Comparison of ENCODE assay signal across 8 mouse cellular contexts in the genomic region with DNA sequence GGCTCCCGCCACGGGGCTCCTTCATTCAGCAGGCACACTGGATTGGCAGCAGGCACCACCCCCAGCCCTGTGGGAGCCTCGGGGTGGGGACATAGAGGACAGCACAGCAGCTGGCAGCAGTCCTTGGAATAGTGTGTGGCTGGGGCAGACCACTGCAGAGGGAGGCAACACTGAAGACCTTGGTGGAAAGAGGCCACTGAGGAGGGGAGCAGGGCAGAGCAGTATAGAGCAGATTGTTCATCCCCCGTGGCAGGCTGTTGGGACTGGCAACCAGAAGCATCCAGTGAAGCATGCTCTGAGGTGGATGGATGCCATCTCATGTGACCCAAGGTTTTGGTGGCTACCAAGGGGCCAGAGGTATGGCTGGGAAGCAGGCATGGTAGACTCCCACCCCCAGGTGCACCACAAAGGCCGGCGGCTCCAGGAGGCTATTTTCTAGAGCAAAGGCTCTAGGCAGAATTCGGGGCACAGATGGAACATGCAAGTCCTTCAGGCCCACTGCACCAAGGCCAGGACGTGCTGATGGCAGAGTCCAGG. TPM values are rescaled to one million over a fixed set of nuclear protein-coding genes. Genes with fewer than 3 reads are reported as not detected.
DNase-seq lines count a peak whose midpoint lies in the region; ATAC-seq and TF ChIP-seq lines count a peak whose summit lies in the region.

No protein-coding gene starts in this region.

- no peak overlapping the region for H3K4me3 ChIP-seq in heart, embryonic 14.5 days (ENCODE audit: control insufficient read depth in 1 of 2, insufficient read depth in 1 of 2, low read depth in 1 of 2, low read length in 2 of 2)
- no peak overlapping the region for H3K4me3 ChIP-seq in heart, embryonic 11.5 days (ENCODE audit: low read depth, low read length)
- no peak overlapping the region for H3K4me3 ChIP-seq in hindbrain, embryonic 14.5 days (replicated peaks; ENCODE audit: low read length)
- no peak overlapping the region for H3K4me3 ChIP-seq in neural tube, embryonic 15.5 days (replicated peaks)
- H3K4me3 ChIP-seq in left cerebral cortex, adult 2 months: no peak overlapping the region

- H3K36me3 ChIP-seq in heart, embryonic 14.5 days (ENCODE audit: control insufficient read depth, insufficient read depth, low read length): no peaks in the 10 kb centered on the region
- H3K36me3 ChIP-seq in heart, embryonic 11.5 days (ENCODE audit: control insufficient read depth, insufficient read depth, low read length): no peaks in the 10 kb centered on the region
- H3K36me3 ChIP-seq in hindbrain, embryonic 14.5 days (replicated peaks; ENCODE audit: control insufficient read depth, insufficient read depth): no peaks in the 10 kb centered on the region
- no peaks in the 10 kb centered on the region for H3K36me3 ChIP-seq in neural tube, embryonic 15.5 days

- peak; percentile 62 for ATAC-seq in heart, embryonic 14.5 days (ENCODE audit: insufficient number of reproducible peaks, insufficient read depth, low FRiP score, low read depth)
- no peak for ATAC-seq in heart, embryonic 11.5 days (replicated peaks; ENCODE audit: insufficient number of reproducible peaks, low FRiP score, low TSS enrichment)
- peak; percentile 83 for ATAC-seq in hindbrain, embryonic 14.5 days (ENCODE audit: low FRiP score)
- peak; percentile 71 for ATAC-seq in neural tube, embryonic 15.5 days (ENCODE audit: low FRiP score)
- ATAC-seq in granulocyte monocyte progenitor cell, adult 5-6 weeks (replicated peaks; ENCODE audit: poor library complexity, severe bottlenecking): no peak

- peak; percentile 90 for DNase-seq in retina, postnatal 1 day
- no peak for DNase-seq in retina, embryonic 14.5 days (ENCODE audit: low spot score)
- DNase-seq in hindbrain, embryonic 14.5 days (ENCODE audit: low spot score): no peak
- DNase-seq in left cerebral cortex, adult 2 months (ENCODE audit: extremely low spot score in 1 of 2, low spot score in 2 of 2): no peak

- intact Hi-C loops in left cerebral cortex, adult 2 months (cut with DNase I): no loop called here

- peaks cover 14 to 51% of the 10 kb centered on the region in 2 experiments for H3K4me1 ChIP-seq in heart, embryonic 14.5 days (ENCODE audit: control insufficient read depth in 2 of 2, insufficient read depth in 2 of 2, low read length in 2 of 2)
- peaks cover 25% of the 10 kb centered on the region for H3K4me1 ChIP-seq in heart, embryonic 11.5 days (ENCODE audit: control insufficient read depth, insufficient read depth, low read length)
- H3K4me1 ChIP-seq in hindbrain, embryonic 14.5 days (replicated peaks; ENCODE audit: control insufficient read depth, insufficient read depth, low read length): peaks cover 21% of the 10 kb centered on the region
- H3K4me1 ChIP-seq in neural tube, embryonic 15.5 days: peaks cover 35% of the 10 kb centered on the region

- no peaks in the 10 kb centered on the region for H3K27me3 ChIP-seq in heart, embryonic 14.5 days (ENCODE audit: control insufficient read depth, insufficient read depth, low read length)
- H3K27me3 ChIP-seq in heart, embryonic 11.5 days (ENCODE audit: control insufficient read depth, insufficient read depth, low read length): no peaks in the 10 kb centered on the region
- no peaks in the 10 kb centered on the region for H3K27me3 ChIP-seq in hindbrain, embryonic 14.5 days (ENCODE audit: control insufficient read depth, insufficient read depth, low read length)
- H3K27me3 ChIP-seq in neural tube, embryonic 15.5 days (replicated peaks): no peaks in the 10 kb centered on the region

- H3K9ac ChIP-seq in heart, embryonic 14.5 days (ENCODE audit: low read length): 0 out of 2 replicates have a peak overlapping the region, but pooled peaks have one; percentile 10
- no peak overlapping the region for H3K9ac ChIP-seq in heart, embryonic 11.5 days (ENCODE audit: low read depth, low read length)
- H3K9ac ChIP-seq in hindbrain, embryonic 14.5 days: no peak overlapping the region
- no peak overlapping the region for H3K9ac ChIP-seq in neural tube, embryonic 15.5 days (replicated peaks)

- H3K27ac ChIP-seq in heart, embryonic 14.5 days (replicated peaks in 1 of 2; ENCODE audit: control insufficient read depth in 1 of 2, insufficient read depth in 1 of 2, low read depth in 2 of 2, low read length in 2 of 2): peak overlapping the region in 1 of 2 experiments; percentile 42; a peak in 1 of 4 replicates
- H3K27ac ChIP-seq in heart, embryonic 11.5 days (ENCODE audit: low read depth, low read length): no peak overlapping the region
- H3K27ac ChIP-seq in hindbrain, embryonic 14.5 days: no peak overlapping the region
- peak overlapping the region; percentile 56 for H3K27ac ChIP-seq in neural tube, embryonic 15.5 days (replicated peaks)
- H3K27ac ChIP-seq in left cerebral cortex, adult 2 months: no peak overlapping the region

- H3K4me2 ChIP-seq in heart, embryonic 14.5 days (ENCODE audit: low read length): no peak overlapping the region
- no peak overlapping the region for H3K4me2 ChIP-seq in heart, embryonic 11.5 days
- no peak overlapping the region for H3K4me2 ChIP-seq in hindbrain, embryonic 14.5 days (replicated peaks)
- H3K4me2 ChIP-seq in neural tube, embryonic 15.5 days: no peak overlapping the region

- WGBS in heart, embryonic 14.5 days: 57% methylated on average over 8 of the region's 8 CpGs
- 76% methylated on average over 8 of the region's 8 CpGs for WGBS in heart, embryonic 11.5 days (ENCODE audit: insufficient replicate concordance)
- WGBS in hindbrain, embryonic 14.5 days: 53% methylated on average over 8 of the region's 8 CpGs
- 54% methylated on average over 8 of the region's 8 CpGs for WGBS in neural tube, embryonic 15.5 days

- TF ChIP-seq CTCF in left cerebral cortex, adult 2 months (IDR thresholded peaks at IDR 0.05): no peak

- no peaks in the 10 kb centered on the region for H3K9me3 ChIP-seq in heart, embryonic 14.5 days (ENCODE audit: control insufficient read depth, low read length)
- H3K9me3 ChIP-seq in heart, embryonic 11.5 days (replicated peaks; ENCODE audit: control insufficient read depth, low read length): no peaks in the 10 kb centered on the region
- H3K9me3 ChIP-seq in hindbrain, embryonic 14.5 days (ENCODE audit: control insufficient read depth, low read length): no peaks in the 10 kb centered on the region
- H3K9me3 ChIP-seq in neural tube, embryonic 15.5 days (replicated peaks): no peaks in the 10 kb centered on the region

RNA-seq across cellular contexts. Expression of gene Ppp1r37, which starts 20.7 kb away (rescaled TPM):
- 2.9 and 5.3 TPM in 2 replicates for polyA plus RNA-seq in heart, embryonic 14.5 days (2014; fragmentation: Nextera tagmentation; extraction: Ambion mirVana)
- polyA plus RNA-seq in heart, embryonic 11.5 days (2014; fragmentation: Nextera tagmentation; extraction: Ambion mirVana): 2.3 and 5.2 TPM in 2 replicates
- polyA plus RNA-seq in hindbrain, embryonic 14.5 days (2014; fragmentation: Nextera tagmentation; extraction: Ambion mirVana): 12.7 and 12.9 TPM in 2 replicates
- polyA plus RNA-seq in neural tube, embryonic 15.5 days (2015; fragmentation: Nextera tagmentation; extraction: Ambion mirVana): 41.0 and 42.3 TPM in 2 replicates
- total RNA-seq in left cerebral cortex, adult 2 months (2021): 100 to 1,000 TPM; 148 to 150 TPM
- total RNA-seq in granulocyte monocyte progenitor cell, adult 5-6 weeks (2014; fragmentation: Nextera tagmentation): 29.7 and 32.3 TPM in 2 replicates
- total RNA-seq in granulocyte monocyte progenitor cell, adult 5-6 weeks (2017): 11.9 and 17.8 TPM in 2 replicates

RNA-seq across cellular contexts. Expression of gene Nkpd1, which starts 24.6 kb away (rescaled TPM):
- not detected in 2 replicates for polyA plus RNA-seq in heart, embryonic 14.5 days (2014; fragmentation: Nextera tagmentation; extraction: Ambion mirVana)
- polyA plus RNA-seq in heart, embryonic 11.5 days (2014; fragmentation: Nextera tagmentation; extraction: Ambion mirVana): 0.15 TPM in 1 of 2 replicates, not detected in the other
- 0.98 and 1.1 TPM in 2 replicates for polyA plus RNA-seq in hindbrain, embryonic 14.5 days (2014; fragmentation: Nextera tagmentation; extraction: Ambion mirVana)
- 1.2 and 1.5 TPM in 2 replicates for polyA plus RNA-seq in neural tube, embryonic 15.5 days (2015; fragmentation: Nextera tagmentation; extraction: Ambion mirVana)
- under 1 TPM; 0.44 to 0.84 TPM for total RNA-seq in left cerebral cortex, adult 2 months (2021)
- not detected in 2 replicates for total RNA-seq in granulocyte monocyte progenitor cell, adult 5-6 weeks (2014; fragmentation: Nextera tagmentation)
- total RNA-seq in granulocyte monocyte progenitor cell, adult 5-6 weeks (2017): not detected in 2 replicates

RNA-seq across cellular contexts. Expression of gene Trappc6a, which starts 34.0 kb away (rescaled TPM):
- polyA plus RNA-seq in heart, embryonic 14.5 days (2014; fragmentation: Nextera tagmentation; extraction: Ambion mirVana): 87.3 and 92.9 TPM in 2 replicates
- polyA plus RNA-seq in heart, embryonic 11.5 days (2014; fragmentation: Nextera tagmentation; extraction: Ambion mirVana): 77.0 and 79.0 TPM in 2 replicates
- 34.2 and 38.8 TPM in 2 replicates for polyA plus RNA-seq in hindbrain, embryonic 14.5 days (2014; fragmentation: Nextera tagmentation; extraction: Ambion mirVana)
- polyA plus RNA-seq in neural tube, embryonic 15.5 days (2015; fragmentation: Nextera tagmentation; extraction: Ambion mirVana): 39.2 and 58.6 TPM in 2 replicates
- 10 to 100 TPM; 16.6 to 18.4 TPM for total RNA-seq in left cerebral cortex, adult 2 months (2021)
- 75.3 and 83.4 TPM in 2 replicates for total RNA-seq in granulocyte monocyte progenitor cell, adult 5-6 weeks (2014; fragmentation: Nextera tagmentation)
- 28.2 and 30.6 TPM in 2 replicates for total RNA-seq in granulocyte monocyte progenitor cell, adult 5-6 weeks (2017)

RNA-seq across cellular contexts. Expression of gene Bloc1s3, which starts 34.1 kb away (rescaled TPM):
- polyA plus RNA-seq in heart, embryonic 14.5 days (2014; fragmentation: Nextera tagmentation; extraction: Ambion mirVana): 1.4 and 1.7 TPM in 2 replicates
- 1.2 TPM in 2 replicates for polyA plus RNA-seq in heart, embryonic 11.5 days (2014; fragmentation: Nextera tagmentation; extraction: Ambion mirVana)
- 2.6 and 3.6 TPM in 2 replicates for polyA plus RNA-seq in hindbrain, embryonic 14.5 days (2014; fragmentation: Nextera tagmentation; extraction: Ambion mirVana)
- polyA plus RNA-seq in neural tube, embryonic 15.5 days (2015; fragmentation: Nextera tagmentation; extraction: Ambion mirVana): 3.9 and 5.0 TPM in 2 replicates
- 1 to 10 TPM; 6.7 to 7.9 TPM for total RNA-seq in left cerebral cortex, adult 2 months (2021)
- 3.1 and 4.5 TPM in 2 replicates for total RNA-seq in granulocyte monocyte progenitor cell, adult 5-6 weeks (2014; fragmentation: Nextera tagmentation)
- 0.60 and 1.0 TPM in 2 replicates for total RNA-seq in granulocyte monocyte progenitor cell, adult 5-6 weeks (2017)

RNA-seq across cellular contexts. Expression of gene Zfp296, which starts 34.9 kb away (rescaled TPM):
- polyA plus RNA-seq in heart, embryonic 14.5 days (2014; fragmentation: Nextera tagmentation; extraction: Ambion mirVana): 0.13 and 0.38 TPM in 2 replicates
- 0.30 TPM in 1 of 2 replicates, not detected in the other for polyA plus RNA-seq in heart, embryonic 11.5 days (2014; fragmentation: Nextera tagmentation; extraction: Ambion mirVana)
- polyA plus RNA-seq in hindbrain, embryonic 14.5 days (2014; fragmentation: Nextera tagmentation; extraction: Ambion mirVana): 0.13 and 0.16 TPM in 2 replicates
- 0.23 and 0.61 TPM in 2 replicates for polyA plus RNA-seq in neural tube, embryonic 15.5 days (2015; fragmentation: Nextera tagmentation; extraction: Ambion mirVana)
- total RNA-seq in left cerebral cortex, adult 2 months (2021): 1 to 10 TPM; 1.5 to 2.0 TPM
- total RNA-seq in granulocyte monocyte progenitor cell, adult 5-6 weeks (2014; fragmentation: Nextera tagmentation): 3.9 and 7.0 TPM in 2 replicates
- 3.8 and 3.9 TPM in 2 replicates for total RNA-seq in granulocyte monocyte progenitor cell, adult 5-6 weeks (2017)

Comparison
In these comparisons a context has a peak if more than half of its experiments do, and no peak if none do; other contexts are left out.
1. ATAC-seq: peak in heart, embryonic 14.5 days (single experiment), hindbrain, embryonic 14.5 days (single experiment) and neural tube, embryonic 15.5 days (single experiment); none in heart, embryonic 11.5 days (single experiment) and granulocyte monocyte progenitor cell, adult 5-6 weeks (single experiment).